Mouse (Mus musculus) kidney, embryonic 14.5 days (tissue): ENCODE measurements around the gene Flywch1. TPM values are rescaled to one million over a fixed set of nuclear protein-coding genes. Genes with fewer than 3 reads are reported as not detected.
A peak's percentile ranks its signal among the peaks of the same experiment; 100 is the strongest.
"Not testable (repeated sequence)": the region's sequence is repeated elsewhere in the genome, so short reads cannot be mapped to it uniquely, and the experiment has no call there.

Source experiments
- ATAC-seq: fragments of 200-750 bp; cut with Nextera tagmentation; 2 replicates; pipeline ENCODE4 v1.8.0; 2017; ENCODE audit warnings: moderate number of reproducible peaks, mild to moderate bottlenecking, moderate TSS enrichment, moderate library complexity; ENCODE audit not compliant: low FRiP score, low TSS enrichment
- H3K27ac ChIP-seq: fragments of 300-500 bp; sonication (generic); 2 replicates; pipeline ENCODE4 v1.5.1; 2014; ENCODE audit warnings: low read depth, mild to moderate bottlenecking, low read length, moderate library complexity, mixed read lengths
- H3K27me3 ChIP-seq: fragments of 300-500 bp; sonication (generic); 2 replicates; pipeline ENCODE4 v1.6.1; 2014; ENCODE audit warnings: mild to moderate bottlenecking, low read length; ENCODE audit not compliant: control insufficient read depth, insufficient read depth
- H3K36me3 ChIP-seq: fragments of 300-500 bp; sonication (generic); 2 replicates; pipeline ENCODE4 v1.6.1; 2014; ENCODE audit warnings: low read length, mixed read lengths; ENCODE audit not compliant: control insufficient read depth, insufficient read depth
- H3K4me1 ChIP-seq: fragments of 300-500 bp; sonication (generic); 2 replicates; pipeline ENCODE4 v1.6.1; 2014; ENCODE audit warnings: low read length, mixed read lengths; ENCODE audit not compliant: control insufficient read depth, insufficient read depth
- H3K4me2 ChIP-seq: fragments of 300-500 bp; sonication (generic); replicated peaks from 2 replicates; pipeline ENCODE4 v1.6.1; 2014; ENCODE audit warnings: low read depth, mild to moderate bottlenecking, low read length
- H3K4me3 ChIP-seq: fragments of 300-500 bp; sonication (generic); 2 replicates; pipeline ENCODE4 v1.5.1; 2014; ENCODE audit warnings: mild to moderate bottlenecking, low read length
- H3K9ac ChIP-seq: fragments of 300-500 bp; sonication (generic); 2 replicates; pipeline ENCODE4 v1.6.1; 2014; ENCODE audit warnings: low read depth, mild to moderate bottlenecking, low read length, moderate library complexity
- H3K9me3 ChIP-seq: fragments of 300-500 bp; sonication (generic); 2 replicates; pipeline ENCODE4 v1.6.1; 2016; ENCODE audit warnings: low read length; ENCODE audit not compliant: control insufficient read depth
- WGBS: fragments of 180-500 bp; shearing (Covaris S2); extraction: QIAGEN DNeasy Blood & Tissue Kit; methylation state at CpG from one replicate; pipeline ENCODE4 v1.1.7; 2014; 5-methylcytosine and 5-hydroxymethylcytosine counted together
- polyA plus RNA-seq: library from polyadenylated mRNA; unstranded; fragments of >200 nt; fragmentation: Nextera tagmentation; extraction: Ambion mirVana; gene quantifications from 2 replicates; pipeline ENCODE4 v1.2.1, GENCODE M21; 2014

The Flywch1 gene
- polyA plus RNA-seq, 1 experiment from 2014 or later = 91.7 TPM

GRCm38 (mm10) chr17:23772219-23772556 is 786 bp upstream of the Flywch1 start:
- H3K36me3 ChIP-seq, ATAC-seq, H3K4me2 ChIP-seq, H3K9me3 ChIP-seq, H3K27me3 ChIP-seq, H3K9ac ChIP-seq, H3K27ac ChIP-seq, H3K4me1 ChIP-seq: not testable (repeated sequence)
- 0 out of 2 replicates have a peak overlapping the region, but pooled peaks have one; percentile 88 for H3K4me3 ChIP-seq
- 100% methylated on average over 2 of the region's 2 CpGs for WGBS

- Histone ChIP-seq H3K36me3 (peaks cover 4% of the 10 kb centered on the region; the same call in 1 of the 2 replicates), H3K4me1 (peaks cover 7% of the 10 kb centered on the region; the same call in 1 of the 2 replicates), H3K4me2 (peak overlapping the region; percentile 76), H3K27me3 (no peaks in the 10 kb centered on the region), H3K9ac (peak overlapping the region; percentile 93), H3K9me3 (no peaks in the 10 kb centered on the region), H3K4me3 (peak overlapping the region; percentile 88), H3K27ac (peak overlapping the region; percentile 71)
- ATAC-seq = no peak; the same call in 1 of the 2 replicates
- whole genome bisulfite sequencing = 2% methylated on average over 19 of the region's 19 CpGs
Observed at GRCm38 (mm10) chr17:23770896-23771283, 512 bp downstream of the Flywch1 start.

- Histone ChIP-seq H3K4me3 (peak overlapping the region; percentile 88), H3K27me3 (no peaks in the 10 kb centered on the region), H3K9me3 (no peaks in the 10 kb centered on the region), H3K36me3 (peaks cover 4% of the 10 kb centered on the region; the same call in 1 of the 2 replicates), H3K9ac (peak overlapping the region; percentile 93), H3K4me1 (peaks cover 7% of the 10 kb centered on the region; the same call in 1 of the 2 replicates), H3K4me2 (peak overlapping the region; percentile 76), H3K27ac (0 out of 2 replicates have a peak overlapping the region, but pooled peaks have one; percentile 71)
- 14% methylated on average over 2 of the region's 2 CpGs for WGBS
- ATAC-seq = no peak
Observed at GRCm38 (mm10) chr17:23770493-23770892, 909 bp downstream of the Flywch1 start.

GRCm38 (mm10) chr17:23762976-23763375 is 8.4 kb downstream of the Flywch1 start:
- Histone ChIP-seq H3K4me2 (no peak overlapping the region), H3K4me1 (no peaks in the 10 kb centered on the region), H3K9me3 (no peaks in the 10 kb centered on the region), H3K9ac (no peak overlapping the region), H3K27me3 (no peaks in the 10 kb centered on the region), H3K4me3 (no peak overlapping the region), H3K36me3 (peaks cover 46% of the 10 kb centered on the region), H3K27ac (no peak overlapping the region)
- WGBS = 90% methylated on average over 11 of the region's 11 CpGs
- no peak for ATAC-seq

GRCm38 (mm10) chr17:23761155-23761554 is 10.2 kb downstream of the Flywch1 start:
- H3K36me3 ChIP-seq = peaks cover 61% of the 10 kb centered on the region

GRCm38 (mm10) chr17:23760231-23760630 is 11.2 kb downstream of the Flywch1 start:
- Histone ChIP-seq H3K9ac (no peak overlapping the region), H3K27me3 (no peaks in the 10 kb centered on the region), H3K4me1 (no peaks in the 10 kb centered on the region), H3K27ac (no peak overlapping the region), H3K4me3 (no peak overlapping the region), H3K4me2 (no peak overlapping the region), H3K36me3 (peaks cover 70% of the 10 kb centered on the region), H3K9me3 (no peaks in the 10 kb centered on the region)
- ATAC-seq = no peak
- 94% methylated on average over 9 of the region's 9 CpGs for WGBS

More at GRCm38 (mm10) chr17:23761155-23761554, 10.2 kb downstream of the Flywch1 start:
- Histone ChIP-seq H3K27ac (no peak overlapping the region), H3K27me3 (no peaks in the 10 kb centered on the region), H3K9ac (no peak overlapping the region), H3K4me3 (no peak overlapping the region), H3K9me3 (no peaks in the 10 kb centered on the region), H3K4me2 (no peak overlapping the region), H3K4me1 (no peaks in the 10 kb centered on the region)
- 100% methylated on average over 3 of the region's 3 CpGs for WGBS
- no peak for ATAC-seq

GRCm38 (mm10) chr17:23758801-23759200 is 12.6 kb downstream of the Flywch1 start:
- H3K9ac ChIP-seq = no peak overlapping the region
- H3K4me3 ChIP-seq = no peak overlapping the region
- H3K27ac ChIP-seq = no peak overlapping the region
- no peak overlapping the region for H3K4me2 ChIP-seq
- H3K4me1 ChIP-seq = no peaks in the 10 kb centered on the region
- ATAC-seq = no peak
- 84% methylated on average over 8 of the region's 8 CpGs for WGBS
- H3K27me3 ChIP-seq = no peaks in the 10 kb centered on the region
- no peaks in the 10 kb centered on the region for H3K9me3 ChIP-seq
- peaks cover 72% of the 10 kb centered on the region for H3K36me3 ChIP-seq

- no peaks in the 10 kb centered on the region for H3K9me3 ChIP-seq
- H3K27ac ChIP-seq = no peak overlapping the region
- no peak overlapping the region for H3K4me2 ChIP-seq
- no peak for ATAC-seq
- no peaks in the 10 kb centered on the region for H3K27me3 ChIP-seq
- H3K4me3 ChIP-seq = no peak overlapping the region
- peaks cover 81% of the 10 kb centered on the region for H3K36me3 ChIP-seq
- H3K9ac ChIP-seq = no peak overlapping the region
- WGBS = 93% methylated on average over 9 of the region's 9 CpGs
- H3K4me1 ChIP-seq = no peaks in the 10 kb centered on the region
Observed at GRCm38 (mm10) chr17:23757581-23757980, 13.8 kb downstream of the Flywch1 start.

- Histone ChIP-seq H3K4me3 (no peak overlapping the region), H3K9ac (no peak overlapping the region), H3K4me2 (no peak overlapping the region; the same call in 1 of the 2 replicates), H3K4me1 (no peaks in the 10 kb centered on the region), H3K9me3 (no peaks in the 10 kb centered on the region), H3K27me3 (no peaks in the 10 kb centered on the region), H3K27ac (peak overlapping the region; percentile 24; the same call in 1 of the 2 replicates), H3K36me3 (peaks cover 72% of the 10 kb centered on the region)
- 88% methylated on average over 13 of the region's 13 CpGs for WGBS
- peak; percentile 48; the same call in 1 of the 2 replicates for ATAC-seq
Observed at GRCm38 (mm10) chr17:23755689-23756088, 15.7 kb downstream of the Flywch1 start.
